In the genomic region with DNA sequence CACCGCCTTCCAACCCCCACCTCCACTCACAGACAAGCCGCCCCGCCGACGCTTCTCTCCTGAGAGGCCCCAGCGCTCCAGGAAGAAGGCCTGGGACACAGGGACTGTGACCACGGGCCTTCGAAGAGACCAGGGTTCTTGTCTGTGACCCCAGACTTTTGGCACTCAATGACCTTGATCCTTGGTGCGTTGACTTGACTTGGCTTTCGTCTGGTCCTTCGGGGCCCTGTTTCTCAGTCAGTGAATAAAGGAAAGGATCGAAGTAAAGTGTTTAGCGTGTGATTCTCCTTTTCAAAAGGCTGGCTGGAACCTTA, we compare ENCODE assay signal across 7 mouse cellular contexts.
DNase-seq lines count a peak whose midpoint lies in the region; ATAC-seq and TF ChIP-seq lines count a peak whose summit lies in the region.

No protein-coding gene starts in this region.

- DNase-seq in lung, adult 2 months, result no peak
- DNase-seq in lung, postnatal 36 days, result no peak
- no peak for DNase-seq in forebrain, embryonic 10.5 days (ENCODE audit: extremely low spot score, low spot score)
- no peak for DNase-seq in limb, embryonic 11.5 days (ENCODE audit: low spot score)
- DNase-seq in thymus, postnatal 0 days (ENCODE audit: low spot score), result no peak

- 7% methylated on average over 12 of the region's 13 CpGs for WGBS in lung, adult 2 months
- 7% methylated on average over 13 of the region's 13 CpGs for WGBS in forebrain, embryonic 10.5 days
- WGBS in limb, embryonic 11.5 days, result 6% methylated on average over 13 of the region's 13 CpGs
- 12% methylated on average over 13 of the region's 13 CpGs for WGBS in olfactory bulb, adult 2 months

- peaks cover 100% of the 10 kb centered on the region for H3K27me3 ChIP-seq in forebrain, embryonic 10.5 days (ENCODE audit: poor library complexity, severe bottlenecking)
- peaks cover 80% of the 10 kb centered on the region for H3K27me3 ChIP-seq in limb, embryonic 11.5 days (ENCODE audit: control insufficient read depth, insufficient read depth, low read length)

- H3K27ac ChIP-seq in forebrain, embryonic 10.5 days, result peak overlapping the region; percentile 91
- H3K27ac ChIP-seq in limb, embryonic 11.5 days (replicated peaks; ENCODE audit: low read depth, low read length), result peak overlapping the region; percentile 71; the same call in 1 of the 2 replicates
- H3K27ac ChIP-seq in olfactory bulb, adult 2 months (ENCODE audit: insufficient read depth, low read depth, low read length), result peak overlapping the region; percentile 84

- peak overlapping the region; percentile 90 for H3K4me2 ChIP-seq in limb, embryonic 11.5 days (ENCODE audit: low read depth, severe bottlenecking)

- no peak overlapping the region for H3K9ac ChIP-seq in limb, embryonic 11.5 days (ENCODE audit: low read length)

- H3K4me1 ChIP-seq in lung, adult 2 months (ENCODE audit: control insufficient read depth, insufficient read depth, low read length), result peaks cover 15% of the 10 kb centered on the region
- H3K4me1 ChIP-seq in forebrain, embryonic 10.5 days, result peaks cover 84% of the 10 kb centered on the region
- H3K4me1 ChIP-seq in limb, embryonic 11.5 days (ENCODE audit: control insufficient read depth, insufficient read depth, low read length), result peaks cover 36% of the 10 kb centered on the region
- H3K4me1 ChIP-seq in olfactory bulb, adult 2 months (ENCODE audit: control insufficient read depth, insufficient read depth, low read length), result peaks cover 24% of the 10 kb centered on the region

- no peak for ATAC-seq in limb, embryonic 11.5 days (ENCODE audit: insufficient number of reproducible peaks, low FRiP score, low TSS enrichment, low read depth)
- no peak for ATAC-seq in activated CD4-positive, CD25-positive, alpha-beta regulatory T cell, adult 4 months

- TF ChIP-seq POLR2A in lung, adult 2 months (IDR thresholded peaks at IDR 0.05; ENCODE audit: borderline replicate concordance, extremely low read depth, low read depth, low read length), result no peak
- TF ChIP-seq POLR2A in olfactory bulb, adult 2 months (IDR thresholded peaks at IDR 0.05; ENCODE audit: insufficient read depth, low read depth, low read length), result no peak

- H3K9me3 ChIP-seq in forebrain, embryonic 10.5 days, result no peaks in the 10 kb centered on the region
- H3K9me3 ChIP-seq in limb, embryonic 11.5 days (ENCODE audit: control insufficient read depth, low read length), result no peaks in the 10 kb centered on the region

- H3K4me3 ChIP-seq in lung, adult 2 months (replicated peaks; ENCODE audit: extremely low read depth, low read depth, low read length), result peak overlapping the region; percentile 19
- peak overlapping the region; percentile 64 for H3K4me3 ChIP-seq in forebrain, embryonic 10.5 days
- no peak overlapping the region for H3K4me3 ChIP-seq in limb, embryonic 11.5 days (ENCODE audit: low read depth, low read length)
- H3K4me3 ChIP-seq in olfactory bulb, adult 2 months (ENCODE audit: insufficient read depth, low read depth, low read length), result peak overlapping the region; percentile 53

- H3K36me3 ChIP-seq in forebrain, embryonic 10.5 days (replicated peaks), result no peaks in the 10 kb centered on the region
- no peaks in the 10 kb centered on the region for H3K36me3 ChIP-seq in limb, embryonic 11.5 days (ENCODE audit: control insufficient read depth, insufficient read depth, low read length)

- no peak for TF ChIP-seq CTCF in lung, adult 2 months (IDR thresholded peaks at IDR 0.05; ENCODE audit: insufficient read depth, low read length)
- no peak for TF ChIP-seq CTCF in olfactory bulb, adult 2 months (IDR thresholded peaks at IDR 0.05; ENCODE audit: insufficient read depth, low read depth, low read length)
